Mouse (Mus musculus) ovary, adult 18-20 months (tissue): Measurements from ENCODE around the gene Catsperz.

ENCODE experiments used
- DNase-seq: peaks from one replicate; pipeline ENCODE4 v3.0.0; 2022; ENCODE audit warnings: low spot score, mixed read lengths

Gene Catsperz

GRCm38 (mm10) chr19:6943709-6944108, 18.5 kb upstream of the Catsperz start:
- DNase-seq = no peak

DNA sequence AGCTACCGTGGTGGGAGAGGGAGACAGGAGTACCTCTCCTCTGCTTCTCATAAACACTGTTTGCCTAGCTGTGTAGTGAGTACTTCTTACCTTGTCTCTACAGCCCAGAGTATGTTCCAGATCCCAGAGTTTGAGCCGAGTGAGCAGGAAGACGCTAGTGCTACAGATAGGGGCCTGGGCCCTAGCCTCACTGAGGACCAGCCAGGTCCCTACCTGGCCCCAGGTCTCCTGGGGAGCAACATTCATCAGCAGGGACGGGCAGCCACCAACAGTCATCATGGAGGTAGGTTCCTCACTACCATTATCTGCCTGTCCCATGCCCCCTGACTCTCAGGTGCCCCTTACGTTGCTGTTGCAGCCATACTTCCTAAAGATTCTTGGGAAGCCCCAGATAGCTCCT, 17.6 kb upstream of the Catsperz start:
- DNase-seq = no peak

DNA sequence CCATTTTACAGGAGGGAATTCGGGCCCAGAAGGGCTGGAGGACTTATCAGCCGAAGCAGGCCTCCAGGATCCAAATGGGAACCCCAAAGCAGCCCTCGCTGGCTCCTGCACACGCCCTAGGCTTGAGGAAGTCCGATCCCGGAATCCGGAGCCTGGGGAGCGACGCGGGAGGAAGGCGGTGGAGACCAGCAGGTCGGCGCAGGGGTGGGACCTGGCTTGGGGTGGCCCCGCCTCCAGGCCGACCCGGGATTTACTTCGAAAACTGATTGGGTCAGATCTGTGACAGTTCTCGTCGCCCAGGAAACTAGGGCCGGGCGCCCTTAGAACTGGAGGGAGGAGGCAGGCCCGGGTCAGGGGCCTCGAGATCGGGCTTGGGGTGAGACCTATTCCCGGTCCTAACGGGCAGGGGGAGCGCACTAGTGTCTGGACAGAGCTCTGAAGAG, 17.1 kb upstream of the Catsperz start, which contains the start of gene Gpr137:
Gene Gpr137 (minus strand): TSS at position 232 of the 443 bp plus-strand sequence.
- peak; percentile 95 for DNase-seq

DNA sequence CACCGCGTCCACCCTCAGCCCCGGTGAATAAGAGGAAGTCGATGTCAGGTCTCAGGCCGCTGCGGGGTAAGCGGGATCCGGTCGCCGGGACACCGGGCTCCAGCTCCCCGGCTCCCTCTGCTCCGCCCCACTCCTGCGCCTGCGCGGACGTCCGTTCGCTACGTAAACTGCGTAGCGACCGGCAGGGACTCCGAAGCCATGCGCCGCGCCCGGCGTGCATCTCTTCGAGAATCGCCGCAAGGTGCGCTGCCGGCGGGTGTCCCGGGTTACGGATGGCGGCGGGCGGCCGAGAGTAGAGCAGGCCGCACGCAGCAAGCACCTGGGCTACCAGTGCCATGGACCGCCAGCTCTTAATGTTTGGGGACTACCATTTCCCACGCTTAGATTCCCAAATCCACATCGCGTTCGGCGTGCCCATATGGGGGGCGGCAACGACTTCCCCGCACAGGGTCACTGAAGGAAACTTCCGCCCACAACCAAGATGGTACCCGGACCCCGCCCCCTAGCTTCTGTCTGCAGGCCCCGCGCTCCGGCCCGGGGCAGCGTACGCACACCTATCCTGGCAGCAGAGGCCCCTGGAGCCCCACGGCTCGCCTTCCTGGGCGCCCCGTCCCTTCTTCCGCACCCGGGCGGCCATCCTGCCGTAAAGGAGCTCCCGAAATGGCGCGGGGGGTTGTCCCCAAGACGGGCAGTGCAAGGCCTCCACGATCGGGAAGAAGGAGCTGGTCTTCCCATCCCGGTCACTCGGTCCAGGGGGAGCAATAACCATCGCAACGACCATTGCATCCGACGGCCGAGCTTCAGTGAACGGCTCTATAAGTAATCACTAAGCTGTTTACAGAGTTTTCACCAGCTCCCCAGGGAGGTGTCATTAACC, 16.4 kb upstream of the Catsperz start, which contains the start of gene Bad:
Gene Bad (plus strand): TSS at position 490 of the 877 bp plus-strand sequence.
- DNase-seq = peak; percentile 85

- DNase-seq = no peak
Measured at GRCm38 (mm10) chr19:6940396-6941351, 15.5 kb upstream of the Catsperz start.

GRCm38 (mm10) chr19:6939106-6940002, 14.2 kb upstream of the Catsperz start:
- no peak for DNase-seq

DNA sequence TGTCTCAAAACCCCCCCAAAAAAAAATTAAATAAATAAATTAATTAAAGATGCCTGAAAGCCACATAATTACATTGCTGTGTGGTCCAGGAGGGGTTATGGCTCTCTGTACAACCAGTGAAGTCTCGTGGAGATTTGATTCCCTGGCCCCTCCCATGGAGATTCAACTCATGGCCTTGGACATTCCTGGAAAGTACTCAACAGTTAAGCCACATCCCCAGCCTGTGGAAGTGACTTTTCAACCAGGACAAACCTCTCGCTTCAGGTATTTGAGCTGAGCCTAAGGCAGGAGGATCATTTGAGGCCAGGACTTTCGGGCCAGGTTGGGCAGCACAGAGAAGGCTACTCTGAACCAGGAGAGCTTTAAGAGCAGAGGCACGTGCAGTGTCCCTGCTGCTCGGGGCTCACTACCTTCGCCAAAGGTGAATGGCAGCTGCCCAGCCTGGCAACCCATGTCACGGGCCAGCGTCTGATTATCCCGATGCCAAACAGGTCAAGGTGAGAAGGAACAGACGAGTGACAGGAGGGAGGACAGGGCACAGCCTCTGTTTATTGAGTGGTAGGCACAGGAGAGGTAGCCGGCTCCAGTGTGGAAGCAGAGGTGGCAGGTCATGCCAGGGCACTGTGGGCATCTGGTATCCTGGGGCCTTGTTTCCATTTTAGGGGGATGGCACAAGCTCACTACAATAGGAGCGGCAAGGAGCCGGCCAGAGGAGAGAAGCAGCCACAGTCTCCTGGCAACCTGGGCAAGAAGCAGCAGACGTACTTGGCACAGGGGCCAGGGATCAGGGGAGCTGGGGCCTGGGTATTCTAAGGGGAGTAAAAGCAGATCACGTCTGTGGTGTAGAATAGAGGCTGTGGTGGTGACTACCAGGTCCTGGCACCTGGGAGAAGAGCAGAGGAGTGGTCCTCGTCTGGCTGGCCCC, 12.6 kb upstream of the Catsperz start:
- no peak for DNase-seq

- no peak for DNase-seq
Measured at GRCm38 (mm10) chr19:6936299-6936698, 11.1 kb upstream of the Catsperz start.

- DNase-seq = no peak
Measured at GRCm38 (mm10) chr19:6934195-6934977, 9.2 kb upstream of the Catsperz start, which contains the start of gene Kcnk4. Gene Kcnk4, minus strand, starts transcription at chr19:6934515.

DNA sequence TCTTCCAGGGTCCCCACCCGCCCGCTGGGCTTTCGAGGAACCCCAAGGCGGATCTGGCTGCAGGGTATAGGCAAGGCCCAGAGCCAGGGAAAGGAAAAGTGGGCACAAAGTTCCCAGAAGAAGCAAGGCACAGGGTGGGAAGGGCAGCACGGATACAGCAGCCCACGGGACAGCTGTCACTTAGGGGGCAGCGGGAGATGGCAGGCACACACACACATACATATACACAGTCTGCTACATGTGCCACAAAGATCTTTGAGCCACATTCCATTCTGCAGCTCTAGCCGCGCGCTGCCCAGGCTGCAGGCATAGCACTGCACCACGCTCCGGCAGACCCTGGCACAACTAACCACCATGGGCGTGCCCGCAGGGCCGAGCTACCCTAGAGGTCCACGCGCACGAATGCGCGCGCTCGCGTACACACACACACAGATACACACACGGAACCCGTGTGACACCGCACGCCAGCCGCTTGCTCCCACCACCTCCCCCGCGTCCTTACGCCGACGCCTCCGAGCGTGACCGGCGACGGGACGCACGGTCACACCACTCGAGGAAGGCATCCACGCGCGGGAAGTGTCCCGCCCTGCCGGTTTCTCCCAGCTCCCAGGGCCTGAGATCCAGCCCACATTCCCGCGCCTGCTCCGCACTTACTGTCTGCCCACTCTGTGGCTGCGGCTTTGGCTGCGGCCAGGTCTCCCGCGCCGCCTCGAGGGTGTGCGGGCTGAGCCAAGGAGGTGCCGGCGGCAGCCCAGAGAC, 8.4 kb upstream of the Catsperz start:
- DNase-seq = no peak

DNA sequence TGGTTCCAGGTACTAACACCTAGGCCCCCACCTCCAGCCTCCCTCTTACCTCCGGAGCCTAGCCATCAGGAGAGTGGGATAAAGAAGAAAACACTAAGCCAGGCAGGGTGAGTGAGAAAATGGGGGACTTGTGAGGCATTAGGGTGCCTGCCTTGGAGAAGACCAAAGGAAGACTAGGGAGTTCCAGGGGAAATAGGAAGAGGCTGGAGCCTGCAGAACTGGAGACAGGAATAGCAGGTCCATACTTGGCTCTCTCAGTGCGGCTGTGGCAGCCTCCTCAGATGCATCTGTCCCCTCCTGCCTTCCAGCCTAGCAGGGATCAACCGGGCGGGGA, 7.9 kb upstream of the Catsperz start:
- DNase-seq = no peak

DNA sequence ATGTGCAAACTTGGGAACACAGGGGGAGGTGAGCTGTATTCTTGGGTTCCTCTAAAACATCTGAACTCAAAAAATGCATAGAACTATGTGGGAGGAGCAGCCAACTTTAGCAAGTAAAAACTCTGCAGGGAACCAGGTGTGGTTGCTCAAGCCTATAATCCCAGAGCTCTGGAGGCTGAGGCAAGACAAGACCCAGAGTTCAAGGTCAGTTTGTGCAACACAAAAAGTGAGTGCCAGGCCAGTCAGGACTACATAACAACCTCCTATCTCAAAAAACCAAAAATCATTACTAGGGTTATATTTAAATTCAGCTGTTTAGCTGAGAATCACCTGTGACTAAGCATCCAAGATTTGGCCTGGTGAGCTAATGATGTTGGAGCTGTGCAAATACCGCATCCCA, 6.8 kb upstream of the Catsperz start:
- no peak for DNase-seq

- DNase-seq = no peak
Measured at GRCm38 (mm10) chr19:6931002-6931401, 5.8 kb upstream of the Catsperz start.

DNA sequence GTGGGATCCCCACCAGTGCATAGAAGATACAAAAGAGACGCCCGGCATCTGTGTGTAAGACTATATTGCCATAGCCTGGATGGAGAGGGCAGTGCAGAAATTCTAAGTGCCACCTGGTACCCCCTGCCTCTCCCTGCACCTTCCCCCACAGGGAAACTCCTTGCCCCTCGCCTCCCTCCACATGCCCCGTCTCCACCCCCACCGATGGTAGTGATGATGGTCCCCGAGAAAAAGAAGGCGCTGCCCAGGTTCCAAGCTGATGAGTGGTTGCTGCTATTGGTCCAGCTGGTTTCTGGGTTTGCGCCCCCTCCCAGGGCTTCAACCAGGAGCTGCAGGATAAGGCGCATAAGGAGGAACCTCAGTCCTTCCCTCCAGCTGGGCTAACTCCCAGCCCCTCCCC, 2.9 kb upstream of the Catsperz start:
- DNase-seq = no peak

DNA sequence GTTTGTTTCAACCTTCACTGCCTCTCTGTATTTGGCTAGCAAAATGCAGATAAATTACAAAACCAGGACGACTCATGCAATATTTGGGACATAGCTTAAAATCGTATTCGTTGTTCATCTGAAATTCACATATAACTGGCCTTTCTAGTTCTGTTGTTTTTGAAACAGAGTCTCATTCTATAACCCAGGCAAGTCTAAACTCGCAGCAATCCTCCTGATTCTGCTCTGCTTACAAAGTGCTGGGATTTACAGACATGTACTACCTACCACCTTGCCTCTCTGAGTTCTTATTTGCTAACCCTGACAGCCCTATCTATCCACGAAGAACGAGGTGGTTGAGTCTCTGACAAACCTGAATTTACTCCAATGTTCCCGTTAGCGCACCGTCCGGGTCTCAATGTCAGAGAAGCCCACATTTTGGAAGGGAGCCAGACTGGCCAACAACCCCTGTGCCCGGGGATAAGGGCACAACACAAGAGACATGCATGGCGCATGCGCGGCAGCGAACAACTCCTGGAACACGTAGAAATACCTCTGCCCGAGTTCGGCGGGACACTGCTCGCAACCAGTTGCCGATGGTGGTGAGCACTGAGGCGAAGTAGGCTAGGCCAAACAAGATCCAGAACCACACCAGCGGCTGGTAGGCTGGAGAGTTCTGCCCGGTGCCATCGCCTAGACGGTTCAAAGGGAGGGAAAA, 1.5 kb upstream of the Catsperz start:
- DNase-seq = no peak

DNA sequence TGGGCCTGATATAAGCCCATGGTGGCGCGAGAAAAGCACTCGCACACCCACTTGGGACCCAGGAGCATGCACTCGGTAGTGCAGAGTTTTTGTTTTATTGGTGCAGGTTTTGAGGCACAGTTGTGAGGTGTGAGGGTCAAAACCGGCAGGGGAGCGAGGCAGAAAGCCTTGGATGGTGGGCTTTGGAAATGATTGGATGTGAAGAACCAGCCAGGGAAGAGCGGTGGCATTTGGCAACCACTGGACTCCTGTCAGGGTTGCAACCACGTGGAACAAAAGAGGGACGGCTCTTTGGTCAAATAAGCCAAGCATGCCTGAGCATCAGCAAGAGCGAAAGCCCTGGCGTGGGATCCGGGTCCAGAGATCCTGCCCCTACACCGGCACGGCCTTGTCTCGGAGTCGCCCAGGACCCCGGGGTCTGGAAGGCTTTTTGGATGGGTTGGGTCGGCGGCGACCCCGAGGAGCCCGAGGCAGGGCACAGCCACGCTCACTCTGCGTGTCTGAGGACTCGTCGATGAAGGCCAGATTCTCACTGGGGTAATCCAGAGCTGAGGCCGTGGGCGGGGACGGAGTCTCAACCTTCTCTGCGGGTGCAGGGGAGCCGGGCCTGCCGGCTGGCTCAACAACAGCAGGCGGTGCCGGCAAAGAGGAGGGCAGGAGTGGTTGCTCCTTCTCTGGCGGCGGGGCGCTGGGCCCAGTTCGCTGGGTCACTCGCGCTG, 590 bp upstream of the Catsperz start:
- DNase-seq = no peak

- DNase-seq = peak; percentile 62
Measured at GRCm38 (mm10) chr19:6924461-6925306, 496 bp downstream of the Catsperz start.
